Mouse (Mus musculus) cerebellum, adult 2 months (tissue): ENCODE measurements at regions not wholly inside any gene's neighbourhood (a gene's known extent, or its start where the extent isn't known, plus 50 kb on each side); places are given as distances from the start of the nearest gene placed in this dataset.

Experiments
- CTCF ChIP-seq: fragments of 200-500 bp; IDR thresholded peaks from 2 replicates; pipeline ENCODE4 v1.5.1; 2011; ENCODE audit warnings: low read depth, mild to moderate bottlenecking, control low read depth, low read length, moderate library complexity, borderline replicate concordance; ENCODE audit not compliant: insufficient read depth
- POLR2A ChIP-seq: fragments of 200-500 bp; IDR thresholded peaks from 2 replicates; pipeline ENCODE4 v1.6.1; 2011; ENCODE audit warnings: low read length, control low read depth, borderline replicate concordance; ENCODE audit not compliant: insufficient read depth

DNA sequence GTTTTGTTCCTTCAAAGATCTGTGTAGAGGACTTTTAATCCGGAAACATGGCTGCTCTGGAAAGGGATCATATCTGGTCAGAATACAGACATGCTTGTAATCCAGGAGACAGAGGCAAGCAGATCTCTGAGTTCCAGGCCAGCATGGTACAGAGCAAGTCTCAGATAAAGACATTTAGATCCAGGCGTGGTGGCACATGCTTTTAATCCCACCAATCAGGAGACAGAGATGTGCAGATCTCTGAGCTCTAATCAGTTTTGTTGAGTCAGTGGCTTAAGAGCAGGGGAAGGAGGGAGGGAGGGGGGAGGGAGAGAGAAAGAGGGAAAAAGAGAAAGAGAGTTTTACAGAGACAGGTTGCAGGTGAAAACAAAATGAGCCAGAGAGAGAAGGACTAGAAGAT, 372.0 kb downstream of the Pdha2 start:
- TF ChIP-seq CTCF (no peak), POLR2A (no peak)
